Mouse (Mus musculus) CD4-positive, CD25-positive, alpha-beta regulatory T cell, adult 9 weeks (primary cell): Measurements from ENCODE around the gene Scn1b. TPM values are rescaled to one million over a fixed set of nuclear protein-coding genes. Genes with fewer than 3 reads are reported as not detected.

Experiments used
- polyA plus RNA-seq: library from polyadenylated mRNA; unstranded; fragments of 100-300 nt; shearing (Covaris generic); gene quantifications from one replicate; pipeline ENCODE4 v1.2.1, GENCODE M21; 2017

Scn1b gene
- not detected for polyA plus RNA-seq

GRCm38 (mm10) chr7:31126851-31127724 lies at the start of gene Scn1b:
Scn1b (minus strand) TSS chr7:31127003.

GRCm38 (mm10) chr7:31155296-31156033 lies 28.7 kb upstream of the Scn1b start, which contains the start of gene Gramd1a:
Gramd1a (minus strand) TSS chr7:31155896.

DNA sequence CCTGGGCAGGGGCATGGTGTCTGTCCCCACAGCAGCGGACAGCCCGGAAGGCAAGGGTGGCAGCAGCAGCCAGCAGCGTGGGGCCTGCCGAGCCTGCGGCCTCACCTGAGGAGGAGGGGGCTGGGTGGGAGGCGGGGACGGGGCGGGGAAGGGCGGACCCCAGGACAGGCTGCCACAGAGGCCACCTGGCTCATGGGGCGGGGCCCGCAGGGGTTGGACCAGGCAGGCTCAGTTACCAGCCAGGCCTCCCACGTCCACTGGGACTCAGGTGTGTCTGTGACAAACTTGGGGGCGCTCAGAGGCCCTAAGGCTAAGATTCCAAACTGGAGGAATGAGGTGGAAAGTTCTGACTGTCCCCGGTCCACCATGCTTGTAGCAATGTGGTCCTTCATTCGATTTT lies 11.6 kb downstream of the Scn1b start, which contains the start of gene Hpn:
Hpn (minus strand) TSS at position 109 of the 400 bp plus-strand sequence.

GRCm38 (mm10) chr7:31076492-31076891 lies 50.3 kb downstream of the Scn1b start, which contains the start of gene Fxyd3:
Fxyd3 (minus strand) TSS chr7:31076704.

Other genes starting within 250 kb of the Scn1b start
- gene Cd22, start 246.7 kb downstream of the Scn1b start, polyA plus RNA-seq, result 14.0 TPM
- not detected for gene Mag, start 212.1 kb downstream of the Scn1b start, polyA plus RNA-seq
- gene Hamp2, start 202.3 kb downstream of the Scn1b start, polyA plus RNA-seq, result not detected
- not detected for gene Hamp, start 183.0 kb downstream of the Scn1b start, polyA plus RNA-seq
- gene Usf2, start 170.2 kb downstream of the Scn1b start, polyA plus RNA-seq, result 8.8 TPM
- gene Lsr, start 153.5 kb downstream of the Scn1b start, polyA plus RNA-seq, result 2.7 TPM
- 0.72 TPM for gene Fam187b, start 153.2 kb downstream of the Scn1b start, polyA plus RNA-seq
- 1,946 TPM for gene Fxyd5, start 84.5 kb downstream of the Scn1b start, polyA plus RNA-seq
- gene Fxyd7, start 75.5 kb downstream of the Scn1b start, polyA plus RNA-seq, result not detected
- gene Fxyd1, start 69.8 kb downstream of the Scn1b start, polyA plus RNA-seq, result not detected
- gene Lgi4, start 67.7 kb downstream of the Scn1b start, polyA plus RNA-seq, result not detected
- not detected for gene Fxyd3, start 50.3 kb downstream of the Scn1b start, polyA plus RNA-seq
- 9.4 TPM for gene Hpn, start 11.7 kb downstream of the Scn1b start, polyA plus RNA-seq
- gene Gramd1a, start 28.9 kb upstream of the Scn1b start, polyA plus RNA-seq, result 192 TPM
- not detected for gene Scgb2b2, start 163.5 kb upstream of the Scn1b start, polyA plus RNA-seq
- gene Scgb1b2, start 164.8 kb upstream of the Scn1b start, polyA plus RNA-seq, result not detected
- gene Scgb2b3, start 235.1 kb upstream of the Scn1b start, polyA plus RNA-seq, result not detected
- not detected for gene Scgb1b3, start 248.6 kb upstream of the Scn1b start, polyA plus RNA-seq